Mouse (Mus musculus) naive thymus-derived CD4-positive, alpha-beta T cell, adult 5 months (primary cell): ENCODE results near the gene Six5. TPM values are rescaled to one million over a fixed set of nuclear protein-coding genes. Genes with fewer than 3 reads are reported as not detected.

Source experiments
- polyA plus RNA-seq: library from polyadenylated mRNA; unstranded; fragments of 100-300 nt; shearing (Covaris generic); gene quantifications from one replicate; pipeline ENCODE4 v1.2.1, GENCODE M21; 2017

The Six5 gene
- polyA plus RNA-seq: not detected

GRCm38 (mm10) chr7:19094471-19094825, at the start of gene Six5:
Gene Six5, plus strand, starts transcription at chr7:19094594.

GRCm38 (mm10) chr7:19054047-19054776, 40.2 kb upstream of the Six5 start, which contains the start of gene Rsph6a:
Gene Rsph6a, plus strand, starts transcription at chr7:19054690.

GRCm38 (mm10) chr7:19075723-19076585, 18.4 kb upstream of the Six5 start, which contains the start of gene Dmwd:
Gene Dmwd, plus strand, starts transcription at chr7:19076227.

GRCm38 (mm10) chr7:19083701-19084100, 10.7 kb upstream of the Six5 start, which contains the start of gene Dmpk:
Gene Dmpk, plus strand, starts transcription at chr7:19083849.

GRCm38 (mm10) chr7:19118028-19118771, 23.8 kb downstream of the Six5 start, which contains the start of gene Gm4969:
Gene Gm4969, minus strand, starts transcription at chr7:19118368.

GRCm38 (mm10) chr7:19119631-19120429, 25.4 kb downstream of the Six5 start, which contains the start of gene Fbxo46:
Gene Fbxo46, plus strand, starts transcription at chr7:19119859.

Other genes with a start within 250 kb of the Six5 start
- gene Pglyrp1, start 223.3 kb upstream of the Six5 start, polyA plus RNA-seq: 6.5 TPM
- gene Ccdc61, start 184.2 kb upstream of the Six5 start, polyA plus RNA-seq: 21.1 TPM
- not detected for gene Nova2, start 168.7 kb upstream of the Six5 start, polyA plus RNA-seq
- not detected for gene Nanos2, start 107.2 kb upstream of the Six5 start, polyA plus RNA-seq
- gene Mypop, start 103.3 kb upstream of the Six5 start, polyA plus RNA-seq: 5.7 TPM
- gene Irf2bp1, start 90.5 kb upstream of the Six5 start, polyA plus RNA-seq: 40.1 TPM
- not detected for gene Foxa3, start 71.1 kb upstream of the Six5 start, polyA plus RNA-seq
- 23.5 TPM for gene Sympk, start 70.2 kb upstream of the Six5 start, polyA plus RNA-seq
- gene Rsph6a, start 39.9 kb upstream of the Six5 start, polyA plus RNA-seq: not detected
- not detected for gene Dmwd, start 18.4 kb upstream of the Six5 start, polyA plus RNA-seq
- gene Dmpk, start 10.7 kb upstream of the Six5 start, polyA plus RNA-seq: not detected
- not detected for gene Gm4969, start 23.8 kb downstream of the Six5 start, polyA plus RNA-seq
- gene Fbxo46, start 25.3 kb downstream of the Six5 start, polyA plus RNA-seq: 11.7 TPM
- gene Qpctl, start 54.7 kb downstream of the Six5 start, polyA plus RNA-seq: 11.9 TPM
- gene Snrpd2, start 55.1 kb downstream of the Six5 start, polyA plus RNA-seq: 31.4 TPM
- not detected for gene Gipr, start 71.5 kb downstream of the Six5 start, polyA plus RNA-seq
- gene Eml2, start 81.8 kb downstream of the Six5 start, polyA plus RNA-seq: 14.0 TPM
- gene Gpr4, start 117.9 kb downstream of the Six5 start, polyA plus RNA-seq: 0.16 TPM
- gene Opa3, start 133.7 kb downstream of the Six5 start, polyA plus RNA-seq: 47.3 TPM
- gene Vasp, start 177.2 kb downstream of the Six5 start, polyA plus RNA-seq: 193 TPM
- not detected for gene Ppm1n, start 185.5 kb downstream of the Six5 start, polyA plus RNA-seq
- not detected for gene Rtn2, start 188.0 kb downstream of the Six5 start, polyA plus RNA-seq
- 7.9 TPM for gene Fosb, start 215.5 kb downstream of the Six5 start, polyA plus RNA-seq